Mouse (Mus musculus): Measurements from ENCODE around the gene Hspa12b. TPM values are rescaled to one million over a fixed set of nuclear protein-coding genes. Genes with fewer than 3 reads are reported as not detected.
A peak's percentile ranks its signal among the peaks of the same experiment; 100 is the strongest.

Gene Hspa12b
- total RNA-seq, 2 experiments from 2014 or later: 23.5 to 27.5 TPM

GRCm38 (mm10) chr2:131179990-131180587, 53.0 kb downstream of the Hspa12b start, which contains the start of gene Cenpb:
Gene Cenpb (minus strand): TSS chr2:131180067.
- DNase-seq: peak; percentile 93

- no peak for DNase-seq
Measured at GRCm38 (mm10) chr2:131186343-131186742, 59.3 kb downstream of the Hspa12b start.

- DNase-seq: peak; percentile 91
Measured at GRCm38 (mm10) chr2:131186771-131187601, 59.9 kb downstream of the Hspa12b start, which contains the start of the genes Cdc25b and Spef1. Gene Cdc25b (plus strand): TSS chr2:131186949. Gene Spef1 (minus strand): TSS chr2:131187282.

GRCm38 (mm10) chr2:131187602-131187922, 60.5 kb downstream of the Hspa12b start:
- DNase-seq: no peak

- DNase-seq: no peak
Measured at GRCm38 (mm10) chr2:131188311-131188710, 61.2 kb downstream of the Hspa12b start.

- DNase-seq: no peak
Measured at GRCm38 (mm10) chr2:131189521-131190309, 62.6 kb downstream of the Hspa12b start.

- no peak for DNase-seq
Measured at GRCm38 (mm10) chr2:131190344-131191004, 63.4 kb downstream of the Hspa12b start.

GRCm38 (mm10) chr2:131191005-131191390, 63.9 kb downstream of the Hspa12b start:
- DNase-seq: no peak

Other genes with a start within 250 kb of the Hspa12b start
- gene 4930402H24Rik, start 220.9 kb upstream of the Hspa12b start, total RNA-seq (2021): 10 to 100 TPM; 38.9 to 49.6 TPM
- 10 to 100 TPM; 26.5 to 32.7 TPM for gene Atrn, start 220.8 kb upstream of the Hspa12b start, total RNA-seq (2021)
- gene Gfra4, start 84.2 kb upstream of the Hspa12b start, total RNA-seq (2021): 10 to 100 TPM in 1 of 2 experiments, 1 to 10 TPM in 1; 8.5 to 15.1 TPM
- 1 to 10 TPM; 2.4 to 3.9 TPM for gene Adam33, start 63.5 kb upstream of the Hspa12b start, total RNA-seq (2021)
- gene Siglec1, start 40.5 kb upstream of the Hspa12b start, total RNA-seq (2021): 1 to 10 TPM; 3.8 to 3.9 TPM
- gene Gm11037, start 6.2 kb downstream of the Hspa12b start, total RNA-seq (2021): not detected
- 10 to 100 TPM; 82.0 to 96.4 TPM for gene 1700037H04Rik, start 32.8 kb downstream of the Hspa12b start, total RNA-seq (2021)
- 10 to 100 TPM; 76.2 to 86.6 TPM for gene Cenpb, start 52.8 kb downstream of the Hspa12b start, total RNA-seq (2021)
- gene Cdc25b, start 59.7 kb downstream of the Hspa12b start, total RNA-seq (2021): 10 to 100 TPM; 13.6 to 22.4 TPM
- gene Spef1, start 60.0 kb downstream of the Hspa12b start, total RNA-seq (2021): 10 to 100 TPM in 1 of 2 experiments, 1 to 10 TPM in 1; 7.4 to 10.5 TPM
- 10 to 100 TPM; 16.9 to 25.8 TPM for gene Ap5s1, start 79.8 kb downstream of the Hspa12b start, total RNA-seq (2021)
- 10 to 100 TPM; 36.2 to 46.4 TPM for gene Mavs, start 106.8 kb downstream of the Hspa12b start, total RNA-seq (2021)
- 10 to 100 TPM; 52.7 to 57.7 TPM for gene Pank2, start 135.2 kb downstream of the Hspa12b start, total RNA-seq (2021)
- gene Rnf24, start 225.6 kb downstream of the Hspa12b start, total RNA-seq (2021): 1 to 10 TPM; 9.3 to 10.0 TPM